Mouse (Mus musculus) liver, postnatal 0 days (tissue): ENCODE measurements around the gene Uqcc3. TPM values are rescaled to one million over a fixed set of nuclear protein-coding genes. Genes with fewer than 3 reads are reported as not detected.

Experiments
- ATAC-seq: fragments of 200-750 bp; cut with Nextera tagmentation; 2 replicates; pipeline ENCODE4 v1.8.0; 2017; ENCODE audit warnings: mild to moderate bottlenecking, moderate library complexity
- DNase-seq: peaks from one replicate; pipeline ENCODE4 v3.0.0-alpha.2; 2016
- H3K27ac ChIP-seq: fragments of 300-500 bp; sonication (generic); 2 replicates; pipeline ENCODE4 v1.5.1; 2014; ENCODE audit warnings: antibody characterized with exemption, moderate library complexity, mild to moderate bottlenecking, low read depth
- H3K27me3 ChIP-seq: fragments of 300-500 bp; sonication (generic); 2 replicates; pipeline ENCODE4 v1.6.1; 2014; ENCODE audit warnings: low read length, control low read depth, mixed read lengths; ENCODE audit not compliant: insufficient read depth
- H3K36me3 ChIP-seq: fragments of 300-500 bp; sonication (generic); replicated peaks from 2 replicates; pipeline ENCODE4 v1.6.1; 2014; ENCODE audit warnings: mild to moderate bottlenecking, control low read depth, low read length, moderate library complexity, mixed read lengths; ENCODE audit not compliant: insufficient read depth
- H3K4me1 ChIP-seq: fragments of 300-500 bp; sonication (generic); 2 replicates; pipeline ENCODE4 v1.6.1; 2014; ENCODE audit warnings: antibody characterized with exemption, mild to moderate bottlenecking, control low read depth; ENCODE audit not compliant: insufficient read depth
- H3K4me2 ChIP-seq: fragments of 300-500 bp; sonication (generic); 2 replicates; pipeline ENCODE4 v1.6.1; 2014; ENCODE audit warnings: low read depth, mild to moderate bottlenecking, low read length, moderate library complexity, mixed read lengths
- H3K4me3 ChIP-seq: fragments of 300-500 bp; sonication (generic); 2 replicates; pipeline ENCODE4 v1.5.1; 2014; ENCODE audit warnings: low read depth, low read length
- H3K9ac ChIP-seq: fragments of 300-500 bp; sonication (generic); replicated peaks from 2 replicates; pipeline ENCODE4 v1.6.1; 2014; ENCODE audit warnings: mild to moderate bottlenecking, moderate library complexity
- H3K9me3 ChIP-seq: fragments of 300-500 bp; sonication (generic); 2 replicates; pipeline ENCODE4 v1.6.1; 2016; ENCODE audit warnings: mild to moderate bottlenecking, control low read depth, low read length, mixed read lengths
- CTCF ChIP-seq: sonication (generic); IDR thresholded peaks from 2 replicates; pipeline ENCODE4 v1.5.1; 2016; ENCODE audit warnings: antibody characterized with exemption, low read depth
- EP300 ChIP-seq: IDR thresholded peaks from 2 replicates; pipeline ENCODE4 v1.6.1; 2016; ENCODE audit warnings: antibody characterized with exemption, low read depth, mild to moderate bottlenecking
- WGBS: fragments of 180-500 bp; shearing (Covaris S2); extraction: QIAGEN DNeasy Blood & Tissue Kit; methylation state at CpG from one replicate; pipeline ENCODE4 v1.1.7; 2014; ENCODE audit not compliant: insufficient replicate concordance; 5-methylcytosine and 5-hydroxymethylcytosine counted together
- microRNA-seq: library from miRNA; unstranded; fragments of <30 nt; microRNA quantifications from one replicate; pipeline ENCODE4, GENCODE M21; 2016
- polyA plus RNA-seq: library from polyadenylated mRNA; unstranded; fragments of >200 nt; fragmentation: Nextera tagmentation; extraction: Ambion mirVana; gene quantifications from 2 replicates; pipeline ENCODE4 v1.2.1, GENCODE M21; 2015

The Uqcc3 gene
- polyA plus RNA-seq, 1 experiment from 2014 or later = 48.6 TPM

- DNase-seq (no peak), ATAC-seq (no peak)
- Histone ChIP-seq H3K27ac (no peak overlapping the region), H3K9me3 (no peaks in the 10 kb centered on the region), H3K9ac (no peak overlapping the region; the same call in 1 of the 2 replicates), H3K36me3 (peaks cover 92% of the 10 kb centered on the region), H3K27me3 (no peaks in the 10 kb centered on the region), H3K4me3 (no peak overlapping the region), H3K4me1 (no peaks in the 10 kb centered on the region), H3K4me2 (no peak overlapping the region)
- 95% methylated on average over 8 of the region's 8 CpGs for WGBS
- TF ChIP-seq EP300 (no peak), CTCF (no peak)
Observed at GRCm38 (mm10) chr19:8830664-8831063, 50.1 kb downstream of the Uqcc3 start.

Small RNA genes within 50 kb of the gene (microRNA-seq; reads per million reads assigned to microRNA genes)
- gene Mir5136 = not detected

Other genes with a start within 250 kb of the Uqcc3 start
- not detected in 2 replicates for gene Chrm1, start 217.1 kb downstream of the Uqcc3 start, polyA plus RNA-seq
- 64.4 and 68.0 TPM in 2 replicates for gene Slc3a2, start 157.6 kb downstream of the Uqcc3 start, polyA plus RNA-seq
- gene Wdr74, start 145.1 kb downstream of the Uqcc3 start, polyA plus RNA-seq = 36.0 and 36.8 TPM in 2 replicates
- 0.31 and 0.43 TPM in 2 replicates for gene 1700092M07Rik, start 140.2 kb downstream of the Uqcc3 start, polyA plus RNA-seq
- gene Stx5a, start 139.5 kb downstream of the Uqcc3 start, polyA plus RNA-seq = 36.3 and 37.5 TPM in 2 replicates
- 47.9 and 49.9 TPM in 2 replicates for gene Nxf1, start 123.8 kb downstream of the Uqcc3 start, polyA plus RNA-seq
- 56.0 and 59.1 TPM in 2 replicates for gene Tmem223, start 109.9 kb downstream of the Uqcc3 start, polyA plus RNA-seq
- 76.3 and 80.3 TPM in 2 replicates for gene Tmem179b, start 106.5 kb downstream of the Uqcc3 start, polyA plus RNA-seq
- 6.6 and 7.9 TPM in 2 replicates for gene Taf6l, start 94.5 kb downstream of the Uqcc3 start, polyA plus RNA-seq
- 61.7 and 63.3 TPM in 2 replicates for gene Polr2g, start 82.3 kb downstream of the Uqcc3 start, polyA plus RNA-seq
- gene Zbtb3, start 78.4 kb downstream of the Uqcc3 start, polyA plus RNA-seq = 0.82 and 0.91 TPM in 2 replicates
- 9.8 and 12.5 TPM in 2 replicates for gene Ttc9c, start 61.6 kb downstream of the Uqcc3 start, polyA plus RNA-seq
- gene Hnrnpul2, start 60.9 kb downstream of the Uqcc3 start, polyA plus RNA-seq = 2.1 and 2.3 TPM in 2 replicates
- not detected in 2 replicates for gene AC129217.1, start 51.1 kb downstream of the Uqcc3 start, polyA plus RNA-seq
- 30.5 and 32.7 TPM in 2 replicates for gene Bscl2, start 43.5 kb downstream of the Uqcc3 start, polyA plus RNA-seq
- 0.08 and 0.23 TPM in 2 replicates for gene Gng3, start 41.7 kb downstream of the Uqcc3 start, polyA plus RNA-seq
- 0.24 and 0.26 TPM in 2 replicates for gene Lrrn4cl, start 30.2 kb downstream of the Uqcc3 start, polyA plus RNA-seq
- 147 TPM in 2 replicates for gene Ubxn1, start 9.4 kb downstream of the Uqcc3 start, polyA plus RNA-seq
- gene Lbhd1, start 2.8 kb upstream of the Uqcc3 start, polyA plus RNA-seq = 27.5 and 31.3 TPM in 2 replicates
- gene Gm49403, start 3.0 kb upstream of the Uqcc3 start, polyA plus RNA-seq = not detected in 2 replicates
- 30.5 and 32.5 TPM in 2 replicates for gene 1810009A15Rik, start 7.9 kb upstream of the Uqcc3 start, polyA plus RNA-seq
- gene Gm49416, start 8.0 kb upstream of the Uqcc3 start, polyA plus RNA-seq = not detected in 2 replicates
- gene Ints5, start 12.1 kb upstream of the Uqcc3 start, polyA plus RNA-seq = 11.4 and 12.1 TPM in 2 replicates
- 29.4 and 32.4 TPM in 2 replicates for gene Ganab, start 17.1 kb upstream of the Uqcc3 start, polyA plus RNA-seq
- gene B3gat3, start 39.5 kb upstream of the Uqcc3 start, polyA plus RNA-seq = 20.2 and 22.3 TPM in 2 replicates
- gene Rom1, start 48.4 kb upstream of the Uqcc3 start, polyA plus RNA-seq = 2.0 and 2.5 TPM in 2 replicates
- 8.0 and 9.5 TPM in 2 replicates for gene Eml3, start 48.6 kb upstream of the Uqcc3 start, polyA plus RNA-seq
- gene Mta2, start 61.0 kb upstream of the Uqcc3 start, polyA plus RNA-seq = 43.0 and 45.7 TPM in 2 replicates
- gene Tut1, start 72.9 kb upstream of the Uqcc3 start, polyA plus RNA-seq = 9.0 and 10.7 TPM in 2 replicates
- gene Eef1g, start 86.1 kb upstream of the Uqcc3 start, polyA plus RNA-seq = 129 and 134 TPM in 2 replicates
- gene Ahnak, start 108.4 kb upstream of the Uqcc3 start, polyA plus RNA-seq = 3.5 and 4.0 TPM in 2 replicates
- gene Scgb1a1, start 207.0 kb upstream of the Uqcc3 start, polyA plus RNA-seq = 0.85 and 3.7 TPM in 2 replicates